Mouse (Mus musculus) megakaryocyte-erythroid progenitor cell, adult 5-6 weeks (primary cell): Measurements from ENCODE around the gene Vmn1r177. TPM values are rescaled to one million over a fixed set of nuclear protein-coding genes. Genes with fewer than 3 reads are reported as not detected.
"Not testable (repeated sequence)": the region's sequence is repeated elsewhere in the genome, so short reads cannot be mapped to it uniquely, and the experiment has no call there.

ENCODE experiments used
- ATAC-seq: replicated peaks from 2 replicates; pipeline ENCODE4 v1.8.0; 2016; ENCODE audit warnings: mild to moderate bottlenecking, inconsistent platforms; ENCODE audit not compliant: severe bottlenecking, poor library complexity, low FRiP score, low TSS enrichment
- total RNA-seq, 2 experiments: library from RNA; stranded (forward) in 1 of 2; stranded (reverse) in 1 of 2; fragments of 200-1000, 215-1000 nt in 1 of 2; fragments of >200 nt in 1 of 2; fragmentation: Nextera tagmentation in 1 of 2; gene quantifications; 2 replicates each; pipeline ENCODE4 v1.2.3; 2014 to 2017

Vmn1r177 gene
- total RNA-seq (2014; fragmentation: Nextera tagmentation) (not detected in 2 replicates), total RNA-seq (2017) (not detected in 2 replicates)

GRCm38 (mm10) chr7:23866349-23866748, at the start of gene Vmn1r177:
Gene Vmn1r177, minus strand, starts transcription at chr7:23866449.
- not testable (repeated sequence) for ATAC-seq

DNA sequence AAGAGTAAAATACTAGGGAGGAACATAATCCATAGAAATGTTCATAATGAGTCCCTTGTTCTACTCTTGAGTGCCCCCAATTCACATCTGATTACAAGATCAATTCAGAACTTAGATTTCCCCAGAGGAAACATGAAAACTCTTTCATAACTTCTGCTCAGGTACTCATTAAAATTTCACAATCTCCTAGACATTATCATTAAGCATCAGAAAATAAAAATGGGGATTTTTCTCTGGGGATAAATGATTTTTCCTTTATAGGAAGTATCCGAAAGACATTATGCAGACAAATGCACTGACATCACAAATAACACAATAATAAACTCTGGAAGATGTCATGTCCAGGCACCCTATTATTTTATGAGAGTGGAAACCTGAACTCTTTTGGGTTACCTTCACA, 25.5 kb upstream of the Vmn1r177 start, which contains the start of gene Vmn1r178:
Gene Vmn1r178 (plus strand): TSS at position 301 of the 400 bp plus-strand sequence.
- no peak for ATAC-seq

DNA sequence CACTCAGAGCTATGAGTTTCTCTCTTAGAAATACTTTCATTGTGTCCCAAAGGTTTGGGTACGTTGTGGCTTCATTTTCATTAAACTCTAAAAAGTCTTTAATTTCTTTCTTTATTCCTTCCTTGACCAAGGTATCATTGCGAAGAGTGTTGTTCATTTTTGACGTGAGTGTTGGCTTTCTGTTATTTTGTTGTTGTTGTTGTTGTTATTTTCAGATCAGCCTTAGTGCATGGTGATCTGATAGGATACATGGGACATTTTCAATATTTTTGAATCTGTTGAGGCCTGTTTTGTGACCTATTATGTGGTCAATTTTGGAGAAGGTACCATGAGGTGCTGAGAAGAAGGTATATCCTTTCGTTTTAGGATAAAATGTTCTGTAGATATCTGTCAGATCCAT, 10.7 kb upstream of the Vmn1r177 start:
- ATAC-seq = not testable (repeated sequence)

DNA sequence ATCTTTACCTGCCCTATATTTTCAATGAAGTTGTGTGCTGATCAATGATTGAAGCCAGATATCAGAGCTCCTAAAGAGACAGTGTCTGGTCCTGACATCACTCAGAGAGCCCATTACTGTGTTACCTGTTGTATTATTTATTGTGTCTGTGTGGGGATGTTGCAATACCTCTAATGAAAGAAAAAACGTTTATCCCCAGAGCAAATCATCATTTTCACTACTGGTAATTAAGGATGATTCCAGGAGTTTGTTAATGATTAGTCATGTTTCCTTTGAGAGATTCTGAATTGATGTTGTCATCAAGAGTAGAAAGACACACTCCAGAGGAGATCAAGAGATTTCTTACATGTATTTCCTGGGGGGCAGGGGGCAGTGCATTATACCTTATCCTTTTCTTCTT, 29.0 kb downstream of the Vmn1r177 start, which contains the start of gene Vmn1r176:
Gene Vmn1r176 (minus strand): TSS at position 101 of the 400 bp plus-strand sequence.
- not testable (repeated sequence) for ATAC-seq

Other genes with a start within 250 kb of the Vmn1r177 start
- not detected in 2 replicates for gene Vmn1r171, start 235.7 kb downstream of the Vmn1r177 start, total RNA-seq (2014; fragmentation: Nextera tagmentation)
- not detected in 2 replicates for gene Vmn1r171, start 235.7 kb downstream of the Vmn1r177 start, total RNA-seq (2017)
- gene Vmn1r172, start 208.1 kb downstream of the Vmn1r177 start, total RNA-seq (2014; fragmentation: Nextera tagmentation) = not detected in 2 replicates
- gene Vmn1r172, start 208.1 kb downstream of the Vmn1r177 start, total RNA-seq (2017) = not detected in 2 replicates
- gene Vmn1r173, start 165.7 kb downstream of the Vmn1r177 start, total RNA-seq (2014; fragmentation: Nextera tagmentation) = not detected in 2 replicates
- not detected in 2 replicates for gene Vmn1r173, start 165.7 kb downstream of the Vmn1r177 start, total RNA-seq (2017)
- not detected in 2 replicates for gene Vmn1r174, start 114.2 kb downstream of the Vmn1r177 start, total RNA-seq (2014; fragmentation: Nextera tagmentation)
- gene Vmn1r174, start 114.2 kb downstream of the Vmn1r177 start, total RNA-seq (2017) = not detected in 2 replicates
- not detected in 2 replicates for gene Vmn1r175, start 55.8 kb downstream of the Vmn1r177 start, total RNA-seq (2014; fragmentation: Nextera tagmentation)
- gene Vmn1r175, start 55.8 kb downstream of the Vmn1r177 start, total RNA-seq (2017) = not detected in 2 replicates
- gene Vmn1r176, start 29.1 kb downstream of the Vmn1r177 start, total RNA-seq (2014; fragmentation: Nextera tagmentation) = not detected in 2 replicates
- gene Vmn1r176, start 29.1 kb downstream of the Vmn1r177 start, total RNA-seq (2017) = not detected in 2 replicates
- gene Vmn1r178, start 25.6 kb upstream of the Vmn1r177 start, total RNA-seq (2014; fragmentation: Nextera tagmentation) = not detected in 2 replicates
- not detected in 2 replicates for gene Vmn1r178, start 25.6 kb upstream of the Vmn1r177 start, total RNA-seq (2017)
- gene Vmn1r179, start 60.5 kb upstream of the Vmn1r177 start, total RNA-seq (2014; fragmentation: Nextera tagmentation) = not detected in 2 replicates
- not detected in 2 replicates for gene Vmn1r179, start 60.5 kb upstream of the Vmn1r177 start, total RNA-seq (2017)
- gene Vmn1r180, start 84.2 kb upstream of the Vmn1r177 start, total RNA-seq (2014; fragmentation: Nextera tagmentation) = not detected in 2 replicates
- not detected in 2 replicates for gene Vmn1r180, start 84.2 kb upstream of the Vmn1r177 start, total RNA-seq (2017)
- gene Vmn1r181, start 108.2 kb upstream of the Vmn1r177 start, total RNA-seq (2014; fragmentation: Nextera tagmentation) = not detected in 2 replicates
- gene Vmn1r181, start 108.2 kb upstream of the Vmn1r177 start, total RNA-seq (2017) = not detected in 2 replicates
- gene V1rd19, start 135.2 kb upstream of the Vmn1r177 start, total RNA-seq (2014; fragmentation: Nextera tagmentation) = not detected in 2 replicates
- not detected in 2 replicates for gene V1rd19, start 135.2 kb upstream of the Vmn1r177 start, total RNA-seq (2017)
- not detected in 2 replicates for gene Vmn1r183, start 186.8 kb upstream of the Vmn1r177 start, total RNA-seq (2014; fragmentation: Nextera tagmentation)
- gene Vmn1r183, start 186.8 kb upstream of the Vmn1r177 start, total RNA-seq (2017) = not detected in 2 replicates
- gene Zfp180, start 215.5 kb upstream of the Vmn1r177 start, total RNA-seq (2014; fragmentation: Nextera tagmentation) = 17.5 and 25.3 TPM in 2 replicates
- gene Zfp180, start 215.5 kb upstream of the Vmn1r177 start, total RNA-seq (2017) = 15.8 and 16.0 TPM in 2 replicates
- gene Zfp112, start 245.9 kb upstream of the Vmn1r177 start, total RNA-seq (2014; fragmentation: Nextera tagmentation) = 0.20 and 0.22 TPM in 2 replicates
- 0.75 and 1.4 TPM in 2 replicates for gene Zfp112, start 245.9 kb upstream of the Vmn1r177 start, total RNA-seq (2017)